Mouse (Mus musculus): ENCODE results near the gene Gng2.

Gng2 gene

GRCm38 (mm10) chr14:19985107-19985911, 7.9 kb upstream of the Gng2 start:
- intact Hi-C loops (cut with DNase I) = no loop called here

GRCm38 (mm10) chr14:19976421-19977270, 781 bp downstream of the Gng2 start:
- intact Hi-C loops (cut with DNase I) = loop anchor here (1.0 kb wide), 1 partner anchor 21 kb away; no protein-coding TSS in a partner anchor

GRCm38 (mm10) chr14:19974978-19975493, 2.4 kb downstream of the Gng2 start:
- intact Hi-C loops (cut with DNase I) = no loop called here

GRCm38 (mm10) chr14:19974429-19974828, 3.0 kb downstream of the Gng2 start:
- intact Hi-C loops (cut with DNase I) = no loop called here

- intact Hi-C loops (cut with DNase I) = no loop called here
Measured at GRCm38 (mm10) chr14:19972316-19973029, 5.0 kb downstream of the Gng2 start.

- intact Hi-C loops (cut with DNase I) = no loop called here
Measured at GRCm38 (mm10) chr14:19970845-19971244, 6.6 kb downstream of the Gng2 start.

GRCm38 (mm10) chr14:19970106-19970785, 7.2 kb downstream of the Gng2 start:
- intact Hi-C loops (cut with DNase I) = no loop called here

- intact Hi-C loops (cut with DNase I) = no loop called here
Measured at GRCm38 (mm10) chr14:19969566-19969965, 7.9 kb downstream of the Gng2 start.

- intact Hi-C loops (cut with DNase I) = no loop called here
Measured at GRCm38 (mm10) chr14:19969011-19969521, 8.4 kb downstream of the Gng2 start.

- intact Hi-C loops (cut with DNase I) = no loop called here
Measured at GRCm38 (mm10) chr14:19968321-19969010, 9.0 kb downstream of the Gng2 start.

GRCm38 (mm10) chr14:19967482-19967881, 9.9 kb downstream of the Gng2 start:
- intact Hi-C loops (cut with DNase I) = loop anchor here (2.0 kb wide), 1 partner anchor 43 kb away; no protein-coding TSS in a partner anchor

- intact Hi-C loops (cut with DNase I) = no loop called here
Measured at GRCm38 (mm10) chr14:19963961-19964505, 13.4 kb downstream of the Gng2 start.

- intact Hi-C loops (cut with DNase I) = no loop called here
Measured at GRCm38 (mm10) chr14:19961924-19962915, 15.2 kb downstream of the Gng2 start.

- intact Hi-C loops (cut with DNase I) = no loop called here
Measured at GRCm38 (mm10) chr14:19959860-19960259, 17.6 kb downstream of the Gng2 start.

- intact Hi-C loops (cut with DNase I) = no loop called here
Measured at GRCm38 (mm10) chr14:19955077-19955476, 22.4 kb downstream of the Gng2 start.

- intact Hi-C loops (cut with DNase I) = no loop called here
Measured at GRCm38 (mm10) chr14:19950812-19951211, 26.6 kb downstream of the Gng2 start.

- intact Hi-C loops (cut with DNase I) = no loop called here
Measured at GRCm38 (mm10) chr14:19949475-19949874, 28.0 kb downstream of the Gng2 start.

GRCm38 (mm10) chr14:19946221-19946620, 31.2 kb downstream of the Gng2 start:
- intact Hi-C loops (cut with DNase I) = no loop called here
